Mouse (Mus musculus) stomach, postnatal 0 days (tissue): ENCODE measurements at regions not wholly inside any gene's neighbourhood (a gene's known extent, or its start where the extent isn't known, plus 50 kb on each side); places are given as distances from the start of the nearest gene placed in this dataset.

Source experiments
- ATAC-seq: fragments of 200-750 bp; cut with Nextera tagmentation; 2 replicates; pipeline ENCODE4 v1.8.0; 2017; ENCODE audit not compliant: low FRiP score, low TSS enrichment
- DNase-seq: peaks from one replicate; pipeline ENCODE4 v3.0.0-alpha.2; 2016; ENCODE audit warnings: low spot score
- H3K27ac ChIP-seq: fragments of 300-500 bp; sonication (generic); replicated peaks from 2 replicates; pipeline ENCODE4 v1.5.1; 2014; ENCODE audit warnings: mild to moderate bottlenecking, control low read depth
- H3K27me3 ChIP-seq: fragments of 300-500 bp; sonication (generic); 2 replicates; pipeline ENCODE4 v1.6.1; 2014; ENCODE audit warnings: low read length; ENCODE audit not compliant: control insufficient read depth, insufficient read depth
- H3K36me3 ChIP-seq: fragments of 300-500 bp; sonication (generic); 2 replicates; pipeline ENCODE4 v1.6.1; 2014; ENCODE audit warnings: low read length, mixed read lengths; ENCODE audit not compliant: control insufficient read depth, insufficient read depth
- H3K4me1 ChIP-seq: fragments of 300-500 bp; sonication (generic); replicated peaks from 2 replicates; pipeline ENCODE4 v1.6.1; 2014; ENCODE audit warnings: antibody characterized with exemption; ENCODE audit not compliant: control insufficient read depth, insufficient read depth
- H3K4me2 ChIP-seq: fragments of 300-500 bp; sonication (generic); replicated peaks from 2 replicates; pipeline ENCODE4 v1.6.1; 2014; ENCODE audit warnings: low read depth, mild to moderate bottlenecking, control low read depth, moderate library complexity
- H3K4me3 ChIP-seq: fragments of 300-500 bp; sonication (generic); 2 replicates; pipeline ENCODE4 v1.5.1; 2014; ENCODE audit warnings: low read depth, low read length, control low read depth
- H3K9ac ChIP-seq: fragments of 300-500 bp; sonication (generic); 2 replicates; pipeline ENCODE4 v1.6.1; 2014; ENCODE audit warnings: mild to moderate bottlenecking, low read length, control low read depth, mixed read lengths
- H3K9me3 ChIP-seq: fragments of 300-500 bp; sonication (generic); 2 replicates; pipeline ENCODE4 v1.6.1; 2016; ENCODE audit warnings: low read length; ENCODE audit not compliant: control insufficient read depth
- CTCF ChIP-seq: IDR thresholded peaks from 2 replicates; pipeline ENCODE4 v1.5.1; 2016; ENCODE audit warnings: antibody characterized with exemption, low read depth, mild to moderate bottlenecking, moderate library complexity
- EP300 ChIP-seq: optimal IDR thresholded peaks from 2 replicates; pipeline ENCODE3; 2016; ENCODE audit warnings: antibody characterized with exemption
- WGBS: fragments of 180-500 bp; shearing (Covaris S2); extraction: QIAGEN DNeasy Blood & Tissue Kit; methylation state at CpG from one replicate; pipeline ENCODE4 v1.1.7; 2014; 5-methylcytosine and 5-hydroxymethylcytosine counted together

DNA sequence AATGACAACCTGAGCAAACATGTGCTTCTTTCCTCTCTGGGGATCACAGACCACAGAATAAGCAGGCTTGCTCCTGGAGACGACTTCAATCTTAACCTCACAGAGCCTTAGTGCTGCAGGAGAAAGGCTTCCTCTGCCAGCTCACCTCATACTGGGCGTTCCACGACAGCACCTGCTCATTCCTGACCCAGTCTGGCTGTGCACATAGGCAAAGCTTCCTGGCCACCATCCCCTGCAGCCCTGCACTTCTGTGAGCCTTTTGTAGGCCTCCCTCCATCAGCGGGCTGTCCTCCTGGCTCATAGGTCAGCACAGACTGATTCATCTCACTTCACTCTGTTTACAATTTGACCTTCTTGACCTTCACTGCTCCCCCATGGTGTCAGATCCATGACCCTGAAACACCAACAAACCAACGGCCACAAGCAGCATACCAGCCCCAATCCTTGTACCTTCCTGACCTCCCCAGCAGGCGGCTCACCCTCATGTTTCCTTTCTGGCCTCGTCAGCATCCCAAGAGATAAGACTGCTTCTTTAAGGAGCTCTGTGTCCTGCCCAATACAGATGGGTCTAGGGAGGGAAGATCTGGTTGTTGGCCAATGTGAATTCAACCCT lies 241.3 kb upstream of the Cadm1 start:
- WGBS = 72% methylated on average over 7 of the region's 7 CpGs
- Histone ChIP-seq H3K4me3 (no peak overlapping the region), H3K9me3 (no peaks in the 10 kb centered on the region), H3K36me3 (no peaks in the 10 kb centered on the region), H3K27me3 (no peaks in the 10 kb centered on the region), H3K9ac (no peak overlapping the region), H3K4me1 (peaks cover 3% of the 10 kb centered on the region; the same call in 1 of the 2 replicates), H3K27ac (no peak overlapping the region), H3K4me2 (no peak overlapping the region)
- no peak for DNase-seq
- TF ChIP-seq EP300 = no peak
- TF ChIP-seq CTCF = no peak
- ATAC-seq = no peak

DNA sequence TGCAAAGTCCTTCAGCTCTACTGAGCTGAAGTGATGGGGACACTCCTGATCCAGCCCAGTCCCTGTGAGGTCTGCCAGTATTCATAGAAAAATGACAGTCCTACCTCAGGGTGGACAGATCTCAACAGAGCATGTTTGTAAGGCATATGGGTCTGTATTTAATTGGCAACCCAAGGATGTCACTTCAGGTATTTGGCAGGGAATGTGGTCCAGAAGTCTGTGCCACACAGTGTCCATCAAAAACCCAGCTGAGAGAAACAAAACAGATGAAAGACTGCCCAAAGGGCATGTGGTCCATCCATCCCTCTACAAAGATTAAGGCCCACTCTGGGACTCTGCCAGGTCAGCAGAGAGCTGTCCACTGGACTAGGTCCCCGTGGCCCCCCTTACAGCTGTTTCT lies 229.3 kb upstream of the Cadm1 start:
- H3K4me2 ChIP-seq = no peak overlapping the region
- no peaks in the 10 kb centered on the region for H3K36me3 ChIP-seq
- no peak for DNase-seq
- no peak for ATAC-seq
- 64% methylated on average over 1 of the region's 1 CpGs for WGBS
- no peaks in the 10 kb centered on the region for H3K9me3 ChIP-seq
- no peak overlapping the region for H3K27ac ChIP-seq
- H3K4me1 ChIP-seq = no peaks in the 10 kb centered on the region
- H3K27me3 ChIP-seq = no peaks in the 10 kb centered on the region
- TF ChIP-seq EP300 = no peak
- TF ChIP-seq CTCF = no peak
- no peak overlapping the region for H3K9ac ChIP-seq
- no peak overlapping the region for H3K4me3 ChIP-seq

DNA sequence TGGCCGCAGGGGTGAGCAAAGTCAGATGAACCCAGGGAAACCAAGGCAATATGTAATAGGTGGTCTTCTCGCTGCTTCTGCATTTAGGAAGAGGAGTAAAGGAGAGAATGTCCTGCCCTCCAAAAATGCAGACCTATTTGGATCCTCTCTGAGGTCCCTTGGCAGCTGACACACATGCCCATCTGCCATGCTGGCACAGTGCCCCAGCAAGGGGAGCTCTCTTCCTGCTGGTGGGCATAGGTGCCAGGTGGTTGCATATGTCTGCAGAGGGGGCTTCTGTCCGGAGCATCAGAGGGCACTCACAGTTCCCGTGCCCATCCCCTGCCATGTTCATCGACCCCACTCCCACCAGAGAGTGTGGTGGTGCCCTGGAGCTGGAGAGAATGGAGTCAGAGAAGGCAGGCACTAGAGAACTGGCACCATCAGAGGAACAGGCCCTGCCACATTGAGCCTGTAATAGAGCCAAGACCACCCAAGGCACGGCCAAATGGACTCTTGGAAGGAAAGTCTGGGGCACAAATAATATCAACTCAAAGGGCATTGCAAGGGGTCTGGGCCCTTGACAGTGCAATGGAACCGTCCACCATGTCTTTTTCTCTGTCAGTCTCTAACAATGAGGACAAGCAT lies 222.7 kb upstream of the Cadm1 start:
- Histone ChIP-seq H3K4me3 (no peak overlapping the region), H3K4me2 (no peak overlapping the region), H3K4me1 (no peaks in the 10 kb centered on the region), H3K9me3 (no peaks in the 10 kb centered on the region), H3K27ac (no peak overlapping the region), H3K36me3 (no peaks in the 10 kb centered on the region), H3K27me3 (no peaks in the 10 kb centered on the region), H3K9ac (no peak overlapping the region)
- DNase-seq = no peak
- no peak for ATAC-seq
- 91% methylated on average over 7 of the region's 7 CpGs for WGBS
- TF ChIP-seq CTCF = no peak
- TF ChIP-seq EP300 = no peak

DNA sequence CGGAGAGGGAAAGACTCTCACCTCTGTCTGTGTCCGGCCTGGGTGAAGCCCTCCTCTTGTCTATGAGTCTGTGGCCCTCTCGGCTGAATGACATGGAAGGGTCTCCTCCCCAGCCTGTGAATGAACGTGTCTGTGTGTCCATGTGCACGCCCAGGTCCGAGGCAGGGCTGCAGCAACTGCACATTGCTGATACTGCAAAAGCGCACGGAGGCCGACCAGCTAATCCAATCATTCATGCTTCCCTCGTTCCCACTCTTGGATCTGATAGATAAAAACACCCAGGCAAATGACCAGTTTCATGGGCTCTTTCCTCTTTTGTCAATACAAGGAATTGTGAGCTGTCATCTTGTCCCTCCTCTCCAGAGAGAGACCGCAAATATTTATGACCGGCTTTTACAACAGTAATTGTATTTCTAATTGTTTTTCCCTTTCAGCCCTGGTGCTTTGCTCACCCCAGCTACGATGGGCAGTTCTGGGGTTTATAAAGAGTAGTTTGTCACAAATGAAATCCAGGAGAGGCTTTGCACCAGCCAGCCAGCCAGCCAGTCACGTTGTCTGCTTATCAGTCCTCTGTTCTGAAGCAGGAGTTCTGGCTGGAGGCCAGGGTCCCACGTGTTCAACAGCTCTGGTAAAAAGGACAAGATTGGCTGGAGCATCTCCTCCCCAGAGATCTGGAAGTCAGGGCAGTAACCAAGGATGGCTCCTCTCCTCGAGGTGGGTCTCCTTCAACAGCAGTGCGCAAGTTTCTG lies 222.0 kb upstream of the Cadm1 start:
- ATAC-seq = no peak
- Histone ChIP-seq H3K27ac (no peak overlapping the region), H3K4me3 (no peak overlapping the region), H3K9me3 (no peaks in the 10 kb centered on the region), H3K27me3 (no peaks in the 10 kb centered on the region), H3K4me1 (no peaks in the 10 kb centered on the region), H3K36me3 (no peaks in the 10 kb centered on the region), H3K4me2 (no peak overlapping the region), H3K9ac (no peak overlapping the region)
- 58% methylated on average over 17 of the region's 17 CpGs for WGBS
- TF ChIP-seq EP300 = no peak
- TF ChIP-seq CTCF = no peak
- DNase-seq = peak; percentile 66

DNA sequence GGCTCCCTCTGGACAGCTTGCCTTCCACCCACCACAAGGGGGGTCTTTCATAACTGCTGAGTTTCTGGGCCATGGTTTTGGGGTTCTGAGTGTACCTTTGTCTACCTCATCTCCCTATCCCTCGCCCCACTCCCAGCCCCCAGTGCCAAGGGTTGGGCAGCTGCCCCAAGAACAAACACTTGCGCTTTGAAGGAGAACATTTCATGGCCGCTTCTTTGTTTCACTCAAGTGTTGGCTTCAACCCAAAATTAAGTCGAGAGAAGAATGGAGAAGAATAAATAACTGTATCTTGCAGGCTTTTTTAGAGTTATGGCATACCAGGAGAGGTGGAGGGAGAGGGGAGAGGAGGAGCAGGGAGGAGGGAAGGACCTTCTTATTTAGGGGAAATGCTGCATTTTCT lies 216.5 kb upstream of the Cadm1 start:
- Histone ChIP-seq H3K36me3 (no peaks in the 10 kb centered on the region), H3K4me1 (no peaks in the 10 kb centered on the region), H3K27me3 (no peaks in the 10 kb centered on the region), H3K4me3 (no peak overlapping the region), H3K9me3 (no peaks in the 10 kb centered on the region), H3K4me2 (no peak overlapping the region), H3K9ac (no peak overlapping the region), H3K27ac (no peak overlapping the region)
- TF ChIP-seq CTCF (no peak), EP300 (no peak)
- ATAC-seq (0 out of 2 replicates have a peak, but pooled peaks have one; percentile 21), DNase-seq (peak; percentile 34)
- 33% methylated on average over 4 of the region's 4 CpGs for WGBS

DNA sequence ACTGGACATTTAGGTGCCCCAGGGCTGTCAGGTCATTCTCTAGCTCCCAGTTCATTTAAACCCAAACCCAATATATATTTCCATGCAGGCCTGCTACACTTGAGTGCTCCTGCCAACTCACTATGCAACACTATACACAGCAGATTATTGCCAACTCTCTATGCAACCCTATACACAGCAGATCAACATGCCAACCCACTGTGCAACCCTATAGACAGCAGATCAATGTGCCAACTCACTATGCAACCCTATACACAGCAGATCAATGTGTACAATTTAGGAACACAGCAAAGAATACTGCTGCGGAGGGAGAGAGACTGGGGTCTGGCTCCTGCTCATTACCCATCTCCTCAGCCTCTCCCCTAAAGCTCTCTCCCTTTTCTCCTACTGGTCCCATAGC lies 215.7 kb upstream of the Cadm1 start:
- H3K4me3 ChIP-seq = no peak overlapping the region
- WGBS = 100% methylated on average over 1 of the region's 1 CpGs
- H3K27me3 ChIP-seq = no peaks in the 10 kb centered on the region
- H3K9me3 ChIP-seq = no peaks in the 10 kb centered on the region
- no peak overlapping the region for H3K9ac ChIP-seq
- H3K27ac ChIP-seq = no peak overlapping the region
- DNase-seq = no peak
- H3K4me2 ChIP-seq = no peak overlapping the region
- no peaks in the 10 kb centered on the region for H3K36me3 ChIP-seq
- ATAC-seq = no peak
- no peaks in the 10 kb centered on the region for H3K4me1 ChIP-seq
- no peak for TF ChIP-seq CTCF
- TF ChIP-seq EP300 = no peak
